Mouse (Mus musculus) urinary bladder, postnatal 10 days (tissue): Measurements from ENCODE around the gene Fam189a1.

Source experiments
- DNase-seq: peaks from one replicate; pipeline ENCODE4 v3.0.0; 2022; ENCODE audit warnings: low spot score

Fam189a1 gene

DNA sequence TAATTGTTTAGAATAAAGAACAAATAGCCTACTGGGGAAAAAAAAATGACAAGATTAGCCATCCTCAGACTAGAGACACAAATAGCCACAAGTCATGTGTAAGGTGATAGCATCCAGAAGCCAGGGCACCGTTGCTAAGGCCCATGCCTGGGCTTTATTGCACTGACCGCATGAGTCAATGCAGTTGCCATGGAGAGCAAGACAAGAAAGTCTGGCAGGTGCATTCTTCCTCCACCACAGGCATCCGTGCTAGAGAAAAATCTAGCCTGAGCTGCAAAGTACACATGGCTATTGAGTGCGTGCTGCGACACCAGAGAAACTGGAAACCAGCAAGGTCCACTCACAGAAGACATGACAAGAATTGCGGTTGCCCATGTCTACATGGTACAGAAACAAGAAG lies 347.5 kb downstream of the Fam189a1 start:
- no peak for DNase-seq

DNA sequence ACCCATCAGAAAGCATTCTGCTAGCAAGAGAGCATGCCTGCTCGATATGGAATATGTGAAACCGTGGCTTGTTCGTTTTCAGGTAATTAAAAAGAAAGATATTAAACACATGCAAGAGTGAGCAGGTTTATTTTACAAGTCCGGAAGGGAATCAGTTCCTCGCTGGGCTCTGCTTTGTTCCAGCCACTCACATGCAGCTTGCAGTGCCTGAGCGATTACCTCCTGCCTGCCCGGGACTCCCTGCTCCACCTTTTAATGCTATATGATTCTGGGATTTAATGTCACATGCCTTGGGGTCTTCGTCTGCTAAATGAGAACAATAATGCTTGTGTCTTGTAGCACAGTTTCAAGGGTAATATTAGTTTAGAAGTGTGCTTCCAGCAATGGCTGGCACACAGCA lies 351.3 kb downstream of the Fam189a1 start:
- no peak for DNase-seq

DNA sequence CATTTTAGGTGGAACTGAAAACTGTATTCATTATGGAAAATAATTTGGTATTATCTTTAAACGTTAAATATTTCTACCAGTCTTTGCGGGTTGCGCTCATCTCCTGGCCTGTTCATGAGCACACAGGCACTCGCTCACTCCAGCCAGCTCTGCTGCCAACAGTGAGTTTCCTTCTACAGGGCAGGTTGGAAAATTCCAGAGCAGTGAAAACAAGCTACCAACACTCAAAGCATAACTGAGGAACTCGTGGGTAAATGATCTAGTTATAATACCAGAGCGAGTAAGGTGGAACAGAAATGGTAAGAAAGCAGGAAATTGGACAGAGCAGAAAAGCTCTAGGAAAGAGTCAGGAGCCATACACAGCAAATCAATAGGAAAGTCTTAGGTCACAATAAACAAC lies 360.8 kb downstream of the Fam189a1 start:
- DNase-seq, result no peak

DNA sequence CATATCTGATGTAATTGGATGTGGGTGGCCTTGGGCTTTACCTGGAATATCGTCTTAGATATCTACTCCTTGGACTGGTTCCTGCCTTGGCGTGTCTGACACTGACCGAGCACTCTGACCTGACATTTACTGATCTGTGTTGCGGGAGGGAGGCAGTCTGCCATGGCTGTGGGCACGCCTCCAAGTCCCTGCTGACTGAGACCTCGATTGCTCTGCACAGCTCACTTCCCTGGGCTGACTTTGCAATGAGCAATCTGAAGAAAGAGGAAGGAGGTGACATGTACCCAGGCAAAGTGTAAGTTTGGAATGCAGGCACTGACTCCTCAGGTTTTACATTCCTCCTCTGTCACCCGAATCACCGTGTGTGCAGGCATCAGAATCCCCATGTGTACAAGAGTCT lies 364.3 kb downstream of the Fam189a1 start:
- no peak for DNase-seq

DNA sequence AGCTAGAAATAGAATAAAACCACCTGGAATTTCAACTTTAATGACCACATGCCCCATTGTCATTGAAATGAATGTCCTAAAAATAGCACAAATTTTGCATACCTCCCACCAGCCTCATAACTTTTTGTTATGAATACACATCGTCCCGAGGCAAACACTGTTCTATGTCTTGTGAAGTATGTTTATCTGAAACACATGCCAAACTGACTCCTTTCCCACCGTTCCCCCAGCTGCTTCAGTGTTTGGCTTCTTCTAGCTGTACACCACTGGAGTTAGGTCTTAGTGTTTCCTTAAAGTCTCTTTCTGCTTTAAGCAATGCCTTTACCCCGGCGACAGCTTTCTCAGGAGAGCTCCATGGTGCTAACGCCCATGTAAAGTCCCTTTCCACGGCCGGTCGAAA lies 365.2 kb downstream of the Fam189a1 start:
- no peak for DNase-seq

DNA sequence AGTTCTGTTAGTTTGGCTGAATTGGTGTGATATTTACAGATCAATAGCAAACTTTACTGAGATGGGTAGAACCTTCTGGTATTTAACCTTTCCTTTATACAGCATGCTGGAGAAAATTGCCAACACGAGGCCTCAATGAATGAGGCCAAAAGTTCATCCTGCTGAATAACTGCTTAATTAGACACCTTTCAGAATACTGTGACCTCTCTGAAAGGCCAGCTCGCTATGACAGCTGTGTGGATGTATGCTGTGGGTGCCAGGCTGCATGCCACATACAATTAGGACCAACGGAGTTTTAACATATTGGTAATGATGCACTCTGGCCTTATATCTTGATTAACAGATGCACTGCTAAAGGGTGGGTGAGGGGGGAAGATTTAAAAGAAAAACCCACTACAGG lies 371.3 kb downstream of the Fam189a1 start:
- DNase-seq, result no peak

DNA sequence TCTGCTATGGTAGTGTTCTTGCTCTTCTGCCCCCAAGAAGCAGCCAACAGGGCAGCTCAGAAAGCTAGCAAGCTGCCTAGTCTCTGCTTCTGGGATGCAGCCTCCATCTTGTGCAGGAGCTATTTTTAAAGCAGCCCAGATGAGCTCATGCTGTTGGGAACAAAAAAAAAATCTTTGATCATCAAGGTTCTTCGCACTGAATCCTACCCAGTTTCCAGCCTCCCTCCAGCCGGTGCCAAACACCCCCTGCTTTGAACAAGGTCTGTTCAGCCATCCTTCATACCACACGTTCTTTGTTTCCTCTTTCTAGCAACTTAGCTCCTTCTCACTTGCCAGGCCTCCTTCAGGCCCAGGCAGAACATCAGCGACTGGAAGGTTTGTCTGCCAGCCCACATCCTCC lies 376.9 kb downstream of the Fam189a1 start:
- no peak for DNase-seq

DNA sequence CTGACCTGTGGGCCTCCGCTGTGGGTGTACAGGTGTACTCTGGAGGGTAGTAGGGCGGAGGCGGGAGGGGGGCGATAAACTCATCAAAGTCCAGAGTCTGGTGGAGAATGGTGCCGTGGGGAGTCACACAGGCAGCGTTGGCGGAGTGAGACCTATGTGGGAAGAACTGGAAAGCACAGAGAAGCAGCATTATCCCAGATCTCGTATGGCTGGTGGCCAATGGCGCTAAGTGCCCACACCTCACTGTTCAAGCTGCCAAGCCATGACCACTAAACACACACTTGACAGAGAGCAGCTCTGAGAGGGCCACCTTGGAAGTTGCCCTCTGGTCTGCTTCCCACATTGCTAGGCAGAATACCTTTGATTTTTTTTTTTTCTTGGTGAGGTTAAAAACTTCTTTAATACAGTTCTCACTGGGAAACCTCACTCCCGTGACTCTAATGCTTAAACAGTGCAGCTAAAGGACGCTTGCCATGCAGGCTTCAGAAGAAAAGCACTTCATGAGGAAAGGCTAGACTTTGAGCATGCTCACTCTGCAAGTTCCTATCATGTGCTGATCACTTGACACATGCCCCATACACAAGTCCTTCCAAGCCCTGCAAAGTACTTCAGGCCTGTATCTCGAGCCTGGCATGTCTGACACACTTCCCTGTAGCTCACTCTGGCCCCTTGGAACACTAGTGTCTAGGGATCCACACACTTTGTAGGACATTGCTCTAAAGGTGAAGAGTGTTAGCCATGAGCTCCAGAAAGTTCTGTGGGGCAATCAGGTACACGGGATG lies 379.5 kb downstream of the Fam189a1 start:
- DNase-seq, result no peak

DNA sequence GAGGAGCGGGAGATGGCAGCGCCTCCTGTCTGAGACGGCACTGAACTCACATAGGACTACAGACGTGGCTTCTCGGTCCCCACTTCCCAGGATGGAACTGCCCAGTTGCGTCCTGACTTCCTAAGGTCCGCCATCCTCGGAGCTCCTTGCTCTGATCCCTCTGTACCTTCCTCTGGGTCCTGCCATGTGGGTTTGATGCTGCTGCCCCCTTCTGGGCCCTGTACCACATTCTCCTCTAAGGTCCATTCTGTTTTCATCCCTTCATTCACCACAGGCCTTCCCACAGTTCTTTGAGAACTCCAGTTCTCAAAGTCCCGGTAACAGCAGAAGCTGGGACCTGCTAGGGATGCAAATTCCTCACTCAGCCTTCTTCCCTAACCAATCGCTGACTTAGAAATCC lies 382.9 kb downstream of the Fam189a1 start:
- no peak for DNase-seq

DNA sequence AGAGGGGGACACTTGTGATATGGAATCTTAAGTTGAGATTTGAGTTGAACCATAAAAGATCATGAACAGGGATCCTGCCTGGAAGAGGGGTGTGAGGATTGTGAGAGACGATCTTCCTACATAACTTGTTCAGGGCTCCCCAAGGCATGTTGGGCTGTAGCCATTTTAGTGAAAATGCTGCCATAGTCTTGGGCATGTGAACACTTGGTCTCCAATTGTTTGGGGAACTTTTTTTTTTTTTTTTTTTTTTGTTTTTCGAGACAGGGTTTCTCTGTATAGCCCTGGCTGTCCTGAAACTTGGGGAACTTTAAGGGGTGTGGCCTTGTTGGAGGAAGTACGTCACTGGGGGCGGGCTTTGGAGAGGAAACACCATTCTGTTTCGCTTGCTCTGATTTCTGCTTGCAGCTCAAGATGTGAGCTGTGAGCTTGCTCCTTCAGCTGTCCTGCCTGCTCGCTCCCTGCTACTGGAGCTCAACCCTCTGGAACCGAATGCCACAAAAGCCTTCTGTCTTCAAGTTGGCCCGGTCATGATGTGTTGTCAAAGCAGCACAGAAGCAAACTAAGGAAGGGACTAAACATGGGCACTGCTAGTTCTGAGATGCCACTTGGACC lies 385.5 kb downstream of the Fam189a1 start:
- DNase-seq, result no peak

DNA sequence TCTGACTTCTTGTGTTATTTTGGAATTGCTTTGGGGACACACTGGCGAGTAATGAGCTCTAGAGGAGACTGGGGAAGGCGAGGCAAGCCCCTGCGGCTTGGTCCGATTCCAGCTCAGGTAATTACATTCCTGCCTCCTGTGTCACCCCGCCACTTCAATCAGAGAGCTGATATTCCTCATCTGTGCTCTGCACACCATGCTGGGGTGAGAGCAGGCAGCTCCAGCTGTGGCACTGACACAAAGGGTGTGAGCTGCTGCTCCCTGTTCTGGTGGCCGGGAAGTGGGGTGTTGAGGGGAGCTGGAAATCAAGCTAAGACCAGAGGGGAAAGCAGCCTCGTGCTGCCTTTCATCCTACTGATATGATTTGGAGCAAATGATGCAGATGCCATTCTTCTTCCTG lies 386.6 kb downstream of the Fam189a1 start:
- no peak for DNase-seq

DNA sequence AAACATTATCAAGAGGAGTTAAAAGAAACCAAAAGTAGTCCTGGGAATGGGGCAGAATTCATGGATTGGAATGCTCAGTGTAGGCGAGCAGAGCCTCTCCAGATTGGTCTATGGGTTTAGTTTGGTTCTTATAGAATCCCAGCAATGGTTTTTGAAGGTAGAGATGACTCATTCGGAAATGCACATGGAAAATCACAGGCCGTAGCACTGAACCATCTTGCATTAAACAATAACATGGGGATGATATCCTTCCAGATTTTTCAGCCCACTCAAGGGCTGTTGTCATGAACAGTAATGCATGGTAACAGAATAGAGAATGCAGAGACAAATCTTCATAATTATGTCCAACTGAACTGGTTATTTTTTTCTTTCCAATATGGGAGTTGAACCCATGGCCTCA lies 390.8 kb downstream of the Fam189a1 start:
- DNase-seq, result no peak

DNA sequence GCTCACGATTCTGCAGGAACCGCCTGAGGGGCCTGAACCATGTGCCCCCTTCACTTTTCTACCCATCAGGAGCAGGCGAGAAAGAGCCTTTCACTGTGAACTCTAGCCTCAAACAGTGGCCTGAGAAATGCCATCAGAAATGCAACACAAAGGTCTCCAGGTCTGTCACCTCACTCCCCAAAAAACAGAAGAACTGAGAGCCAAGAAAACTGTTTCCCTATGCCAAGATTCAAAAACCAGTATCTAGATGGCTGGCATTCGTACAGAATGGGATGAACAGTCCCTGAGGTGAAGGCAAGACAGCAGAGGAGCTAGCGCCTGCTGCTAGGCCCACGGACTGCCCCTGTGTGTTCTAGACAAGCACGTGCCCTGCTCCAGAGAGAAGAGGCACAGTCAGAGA lies 401.2 kb downstream of the Fam189a1 start:
- DNase-seq, result no peak

DNA sequence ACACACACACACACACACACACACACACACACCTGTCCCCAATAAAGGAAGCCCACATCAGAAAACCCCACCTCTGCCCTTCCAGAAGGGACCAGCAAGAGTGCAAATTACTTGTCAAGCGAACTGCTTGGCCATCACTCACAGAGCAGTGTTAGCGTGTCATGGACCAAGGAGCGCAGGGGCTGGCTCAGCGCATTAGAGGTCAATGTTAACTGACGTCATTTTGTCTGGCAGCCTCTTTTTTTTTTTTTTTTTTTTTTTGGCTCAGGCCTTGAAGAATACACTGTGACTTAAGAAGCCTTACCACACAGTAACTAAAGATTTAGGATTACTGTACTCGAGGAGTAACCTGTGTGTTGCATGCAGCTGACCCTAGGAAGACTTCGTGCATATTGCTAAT lies 402.2 kb downstream of the Fam189a1 start:
- DNase-seq, result no peak

DNA sequence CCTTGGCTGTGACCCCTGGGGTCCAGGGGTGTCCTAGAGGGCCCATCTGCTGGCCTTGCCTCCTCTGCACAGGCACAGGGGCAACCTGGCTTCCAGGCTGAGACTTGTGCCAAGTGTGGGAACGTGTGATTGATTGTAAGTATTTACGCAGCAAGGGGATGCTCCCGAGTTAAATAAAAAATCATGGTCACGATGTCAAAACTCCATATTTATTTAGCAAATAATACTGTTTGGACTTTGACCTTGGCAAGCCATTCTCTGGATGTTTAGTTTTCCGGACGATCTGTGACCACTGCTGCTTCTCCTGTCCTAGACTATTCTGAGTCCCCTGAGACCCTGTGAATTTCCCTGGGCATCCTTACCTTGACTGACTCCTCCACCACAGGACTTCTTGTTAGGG lies 402.7 kb downstream of the Fam189a1 start:
- no peak for DNase-seq

DNA sequence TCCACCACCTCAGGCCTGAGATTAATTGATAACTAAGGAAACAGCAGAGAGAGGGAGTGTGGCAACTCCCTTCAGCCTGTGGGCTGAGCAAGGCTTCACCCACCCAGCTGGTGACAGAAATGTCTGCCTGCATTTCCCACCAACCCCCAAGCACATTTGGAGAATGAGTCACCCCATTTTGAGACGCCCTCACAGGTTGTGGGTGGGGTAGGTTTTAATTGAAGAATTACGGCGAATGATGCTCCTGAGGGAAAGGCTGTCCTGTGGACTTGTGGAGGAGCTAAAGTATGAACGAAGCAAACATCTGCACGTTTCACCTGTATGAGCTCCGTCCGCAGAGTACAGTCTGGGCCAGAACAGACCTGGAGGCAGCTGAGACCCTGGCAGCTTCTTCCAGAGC lies 404.2 kb downstream of the Fam189a1 start:
- no peak for DNase-seq

DNA sequence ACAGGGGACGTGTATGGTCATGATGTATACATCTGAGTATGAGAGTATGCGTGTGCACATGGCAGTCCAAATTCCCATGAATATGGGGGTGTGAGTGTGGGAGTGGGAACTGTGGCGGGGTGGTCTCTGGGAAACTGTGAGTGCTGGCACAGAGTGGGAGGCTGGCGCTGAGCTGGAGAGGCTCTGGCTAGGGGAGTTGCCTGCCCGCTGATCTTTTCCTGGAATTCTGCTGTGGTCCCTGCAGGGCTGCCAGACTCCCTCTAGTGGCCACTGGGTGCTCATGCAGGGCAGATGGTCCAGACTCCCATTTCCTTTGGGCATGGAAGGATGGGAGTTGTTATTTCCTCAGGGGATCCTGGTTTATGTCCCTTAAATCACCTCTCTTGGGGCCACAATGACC lies 404.9 kb downstream of the Fam189a1 start:
- DNase-seq, result no peak

DNA sequence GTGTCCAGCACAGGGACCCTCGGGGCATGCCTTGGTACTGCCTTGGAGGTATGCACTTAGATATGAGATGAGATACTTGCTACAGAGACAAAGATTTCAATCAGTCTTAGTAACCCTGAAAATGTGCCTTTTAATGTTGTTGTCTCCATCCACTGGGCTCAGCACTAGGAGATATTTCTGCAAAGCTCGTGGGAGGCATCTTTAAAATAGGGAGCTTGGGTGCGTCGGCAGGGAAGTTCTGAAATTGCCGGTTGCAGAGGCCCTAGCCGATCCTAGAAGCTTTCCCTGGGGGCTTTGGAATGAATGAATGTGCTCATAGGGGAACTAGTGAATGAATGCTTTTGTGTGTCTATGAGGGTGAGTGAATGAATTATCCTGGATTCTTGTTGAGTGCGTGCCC lies 412.8 kb downstream of the Fam189a1 start:
- no peak for DNase-seq

DNA sequence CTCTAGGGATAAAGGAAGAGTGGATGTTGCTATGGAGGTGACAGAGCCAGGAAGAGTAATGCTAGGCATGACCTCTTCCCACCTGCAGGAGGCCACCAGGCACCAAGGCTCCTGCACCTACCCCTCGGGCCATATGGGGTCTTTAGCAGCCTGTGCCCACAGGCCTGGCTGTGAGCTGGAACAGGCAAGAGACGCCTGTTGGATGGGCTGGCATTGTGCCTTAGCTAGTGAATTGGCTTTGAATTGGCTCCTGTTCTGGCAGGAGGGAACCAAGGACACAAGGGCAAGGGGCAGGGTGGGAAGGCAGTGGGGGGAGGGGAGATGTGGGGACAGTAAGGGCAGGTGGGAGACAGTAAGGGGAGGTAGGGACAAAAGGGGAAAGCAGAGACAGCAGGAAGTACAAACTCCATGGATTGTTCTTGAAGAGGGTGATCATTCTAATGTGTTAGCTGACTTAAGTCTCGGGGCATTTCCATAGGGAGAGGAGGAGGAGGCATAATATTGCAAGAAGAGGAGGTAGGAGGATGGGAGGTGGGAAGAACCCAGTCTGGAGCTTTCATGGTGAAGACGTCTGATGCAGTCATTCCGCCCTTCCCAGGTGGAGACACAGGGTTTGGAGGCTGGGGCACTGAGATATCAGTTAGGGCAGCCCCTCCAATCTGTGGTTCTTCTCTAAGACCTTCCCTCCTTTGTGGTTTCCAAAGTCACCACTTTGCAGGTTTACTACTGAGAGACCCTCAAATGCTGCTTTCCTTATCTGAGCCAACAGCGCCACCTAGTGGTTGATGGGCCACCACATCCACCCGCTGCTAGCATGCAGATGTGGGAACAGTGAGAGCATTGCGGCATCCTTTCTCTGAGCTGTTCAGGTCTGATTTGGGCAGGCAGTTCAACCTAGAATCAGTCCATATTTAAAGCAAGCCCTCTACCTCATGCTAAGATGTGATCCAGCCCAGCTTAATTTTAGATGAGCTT lies 414.8 kb downstream of the Fam189a1 start:
- peak; percentile 42 for DNase-seq

DNA sequence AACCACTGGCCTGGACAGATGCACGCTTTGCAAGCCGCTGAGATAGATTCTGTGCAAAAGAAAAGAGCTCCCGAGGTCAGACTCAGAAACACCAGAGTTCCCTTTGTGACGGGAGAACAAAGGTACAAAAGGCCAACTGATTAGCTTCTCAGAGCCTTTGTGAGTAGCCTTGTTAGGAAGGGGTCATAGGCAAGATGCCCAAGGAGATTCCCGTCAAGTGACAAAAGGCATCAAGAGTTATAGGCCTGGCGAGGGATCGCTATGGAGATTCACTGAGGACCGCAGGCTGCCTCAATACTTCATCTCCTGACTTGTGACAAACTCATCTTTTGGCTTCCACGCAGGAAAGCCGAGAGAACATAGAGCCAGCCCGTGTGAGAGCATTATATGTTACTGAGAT lies 417.2 kb downstream of the Fam189a1 start:
- no peak for DNase-seq

DNA sequence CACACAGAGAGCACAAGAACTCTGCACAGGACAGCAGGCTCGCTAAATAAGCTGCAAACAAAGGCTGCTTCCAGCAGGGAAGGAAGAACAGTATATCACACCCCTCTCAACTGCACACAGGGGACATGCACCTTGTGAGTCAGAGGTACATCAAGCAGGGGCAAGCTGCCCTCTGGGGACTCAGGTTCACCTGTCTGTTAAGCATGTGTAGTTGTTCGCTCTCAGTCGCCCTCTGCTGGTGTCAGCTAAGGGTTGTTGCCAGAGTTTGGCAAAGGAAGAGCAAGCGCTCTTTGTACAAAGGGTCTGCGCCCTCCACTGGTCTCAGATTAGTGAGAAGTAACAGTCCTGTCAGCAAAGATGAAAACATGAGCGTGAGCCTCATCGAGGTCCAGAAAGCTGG lies 426.6 kb downstream of the Fam189a1 start:
- no peak for DNase-seq

DNA sequence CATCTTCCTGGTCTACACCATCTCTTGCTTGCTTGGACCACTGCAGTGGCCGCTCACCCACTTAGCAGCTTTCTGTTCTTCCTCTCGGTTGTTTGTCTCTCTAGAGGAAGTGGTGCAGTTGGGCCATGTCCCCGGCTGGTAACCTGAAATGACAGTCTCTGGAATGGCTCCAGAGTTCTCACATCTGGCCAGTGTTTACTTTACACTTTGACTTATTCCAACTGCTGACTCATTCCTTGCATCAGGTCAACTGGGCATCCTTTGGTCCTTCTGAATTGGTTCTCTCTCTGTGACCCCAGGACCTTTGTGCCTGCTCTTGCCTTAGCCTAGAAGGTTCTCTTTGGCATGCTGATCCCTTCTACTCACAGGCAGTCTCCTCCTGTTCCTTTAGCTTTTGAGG lies 427.6 kb downstream of the Fam189a1 start:
- no peak for DNase-seq

DNA sequence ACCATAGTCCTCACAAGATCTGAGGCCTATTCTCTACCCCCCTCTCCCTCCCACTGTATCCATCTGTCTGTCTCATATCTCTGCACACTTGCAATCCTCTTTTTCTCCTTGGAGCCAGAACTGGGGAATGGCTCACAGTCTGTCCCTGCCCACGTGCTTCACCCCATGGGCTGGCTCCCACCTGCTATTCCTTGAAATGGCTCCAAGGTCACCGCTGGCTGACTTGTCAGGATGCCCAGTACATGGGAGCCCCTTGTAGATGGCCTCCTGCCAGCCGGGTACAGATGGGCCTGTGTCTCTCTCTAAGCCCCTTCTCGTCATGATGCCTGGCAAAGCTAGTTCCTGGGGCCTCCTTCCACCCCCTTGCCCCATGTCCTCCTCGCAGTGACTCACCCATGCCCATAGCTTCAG lies 428.2 kb downstream of the Fam189a1 start:
- DNase-seq, result no peak
